Mouse (Mus musculus) CH12.LX (cell line): ENCODE measurements at regions not wholly inside any gene's neighbourhood (a gene's known extent, or its start where the extent isn't known, plus 50 kb on each side); places are given as distances from the start of the nearest gene placed in this dataset.

ENCODE experiments used
- CTCF ChIP-seq, 2 experiments: IDR thresholded peaks in 1 of 2; conservative IDR thresholded peaks in 1 of 2; 2 replicates each; pipeline ENCODE4 v1.5.1; 2011 to 2012; ENCODE audit warnings: low read depth in 2 of 2, low read length in 2 of 2, improper control_type of control experiment in 1 of 2, inconsistent platforms in 1 of 2, mild to moderate bottlenecking in 1 of 2, moderate library complexity in 1 of 2
- PAX5 ChIP-seq: IDR thresholded peaks from 2 replicates; pipeline ENCODE4 v1.6.1; 2012; ENCODE audit warnings: low read length, inconsistent platforms, mixed read lengths
- UBTF ChIP-seq: IDR thresholded peaks from 2 replicates; pipeline ENCODE4 v1.6.1; 2012; ENCODE audit warnings: low read depth, mild to moderate bottlenecking, inconsistent platforms, low read length, improper control_type of control experiment, moderate library complexity

DNA sequence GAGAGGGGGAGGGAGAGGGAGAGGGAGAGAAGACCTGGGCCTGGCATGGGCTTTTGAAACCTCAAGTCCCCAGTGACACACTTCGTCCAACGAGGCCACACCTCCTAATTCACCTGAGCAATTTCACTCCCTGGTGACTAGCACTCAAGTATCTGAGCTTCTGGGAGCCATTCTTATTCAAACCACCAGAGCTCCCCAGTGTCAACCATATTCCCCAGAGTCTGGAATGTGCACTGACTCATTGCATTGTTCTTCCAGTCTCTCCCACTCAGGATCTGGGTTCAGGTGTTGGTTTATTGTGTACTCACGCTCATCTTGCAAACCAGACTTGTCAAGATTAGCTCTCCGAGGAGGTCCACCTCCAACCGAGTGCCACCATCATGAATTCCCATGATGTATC lies 111.7 kb downstream of the Defb7 start:
- TF ChIP-seq UBTF (no peak), CTCF (conservative IDR thresholded peaks at IDR 0.05 in 1 of 2, IDR thresholded peaks at IDR 0.05 in 1 of 2; ENCODE audit: low read depth in 2 of 2, low read length in 2 of 2) (no peak), PAX5 (no peak)
